Mouse (Mus musculus) hindbrain, embryonic 16.5 days (tissue): ENCODE measurements around the gene Foxp1. TPM values are rescaled to one million over a fixed set of nuclear protein-coding genes. Genes with fewer than 3 reads are reported as not detected.

ENCODE experiments used
- ATAC-seq: fragments of 200-750 bp; cut with Nextera tagmentation; 2 replicates; pipeline ENCODE4 v1.8.0; 2017; ENCODE audit warnings: moderate TSS enrichment, moderate library complexity
- H3K27ac ChIP-seq: fragments of 300-500 bp; sonication (generic); 2 replicates; pipeline ENCODE4 v1.5.1; 2014; ENCODE audit warnings: low read depth, mild to moderate bottlenecking, control low read depth, low read length, moderate library complexity
- H3K27me3 ChIP-seq: fragments of 300-500 bp; sonication (generic); replicated peaks from 2 replicates; pipeline ENCODE4 v1.6.1; 2014; ENCODE audit warnings: low read length; ENCODE audit not compliant: control insufficient read depth, insufficient read depth
- H3K36me3 ChIP-seq: fragments of 300-500 bp; sonication (generic); 2 replicates; pipeline ENCODE4 v1.6.1; 2014; ENCODE audit warnings: mild to moderate bottlenecking, low read length, moderate library complexity, mixed read lengths; ENCODE audit not compliant: control insufficient read depth, insufficient read depth
- H3K4me1 ChIP-seq: fragments of 300-500 bp; sonication (generic); 2 replicates; pipeline ENCODE4 v1.6.1; 2014; ENCODE audit warnings: low read depth, low read length; ENCODE audit not compliant: control insufficient read depth, insufficient read depth
- H3K4me2 ChIP-seq: fragments of 300-500 bp; sonication (generic); 2 replicates; pipeline ENCODE4 v1.6.1; 2014; ENCODE audit warnings: mild to moderate bottlenecking, low read length, control low read depth, moderate library complexity
- H3K4me3 ChIP-seq: fragments of 300-500 bp; sonication (generic); 2 replicates; pipeline ENCODE4 v1.5.1; 2014; ENCODE audit warnings: mild to moderate bottlenecking, low read length, control low read depth, moderate library complexity
- H3K9ac ChIP-seq: fragments of 300-500 bp; sonication (generic); 2 replicates; pipeline ENCODE4 v1.6.1; 2014; ENCODE audit warnings: low read depth, mild to moderate bottlenecking, control low read depth, low read length, moderate library complexity
- H3K9me3 ChIP-seq: fragments of 300-500 bp; sonication (generic); 2 replicates; pipeline ENCODE4 v1.6.1; 2014; ENCODE audit warnings: mild to moderate bottlenecking, low read length, moderate library complexity; ENCODE audit not compliant: control insufficient read depth
- WGBS: fragments of 180-500 bp; shearing (Covaris S2); extraction: QIAGEN DNeasy Blood & Tissue Kit; methylation state at CpG from one replicate; pipeline ENCODE4 v1.1.7; 2014; 5-methylcytosine and 5-hydroxymethylcytosine counted together
- polyA plus RNA-seq: library from polyadenylated mRNA; unstranded; fragments of >200 nt; fragmentation: Nextera tagmentation; extraction: Ambion mirVana; gene quantifications from 2 replicates; pipeline ENCODE4 v1.2.1, GENCODE M21; 2015

The Foxp1 gene
- polyA plus RNA-seq, 1 experiment from 2014 or later = 47.8 TPM

DNA sequence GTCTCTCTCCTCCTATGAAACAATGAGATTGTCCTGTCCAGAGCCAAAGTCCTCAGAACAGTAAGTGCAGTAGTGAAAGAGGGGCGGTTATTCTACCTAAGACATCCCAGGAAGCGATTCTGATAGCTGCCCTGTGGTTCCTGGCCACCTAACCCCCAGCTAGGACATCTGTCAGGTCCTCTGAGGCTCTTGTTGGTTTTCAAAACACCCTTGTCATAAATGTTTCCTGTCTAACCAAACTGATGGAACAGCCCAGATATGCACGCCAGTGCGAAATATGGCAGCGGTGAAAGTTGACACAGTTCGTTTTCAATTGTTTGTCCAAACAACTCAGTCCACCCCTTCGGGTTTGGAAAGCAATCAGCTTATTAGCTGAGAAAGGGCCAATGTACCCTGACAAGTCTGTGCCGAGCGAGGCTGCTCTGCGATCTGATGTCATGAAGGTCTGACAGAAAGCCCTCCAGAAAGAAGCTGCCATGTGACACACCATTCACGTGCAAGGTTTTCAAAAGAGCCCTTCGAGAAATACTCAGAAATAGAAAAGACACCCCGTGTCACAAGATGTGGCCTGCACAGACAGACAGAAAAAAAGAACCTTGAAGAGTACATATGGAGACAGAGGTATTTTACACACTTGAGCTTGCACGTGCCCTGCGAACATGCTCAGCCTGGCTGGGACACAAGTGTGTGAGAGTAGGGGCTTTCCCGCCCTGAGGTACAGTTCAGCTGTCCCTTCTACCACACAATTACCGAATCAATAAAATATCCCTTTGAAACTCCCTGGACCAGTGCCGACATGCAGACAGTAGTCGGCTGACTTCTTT lies 147.9 kb downstream of the Foxp1 start:
- Histone ChIP-seq H3K9me3 (no peaks in the 10 kb centered on the region), H3K4me3 (no peak overlapping the region), H3K9ac (no peak overlapping the region), H3K27me3 (no peaks in the 10 kb centered on the region), H3K36me3 (no peaks in the 10 kb centered on the region), H3K27ac (no peak overlapping the region), H3K4me2 (no peak overlapping the region), H3K4me1 (peaks cover 14% of the 10 kb centered on the region)
- ATAC-seq = no peak
- 67% methylated on average over 19 of the region's 19 CpGs for WGBS

DNA sequence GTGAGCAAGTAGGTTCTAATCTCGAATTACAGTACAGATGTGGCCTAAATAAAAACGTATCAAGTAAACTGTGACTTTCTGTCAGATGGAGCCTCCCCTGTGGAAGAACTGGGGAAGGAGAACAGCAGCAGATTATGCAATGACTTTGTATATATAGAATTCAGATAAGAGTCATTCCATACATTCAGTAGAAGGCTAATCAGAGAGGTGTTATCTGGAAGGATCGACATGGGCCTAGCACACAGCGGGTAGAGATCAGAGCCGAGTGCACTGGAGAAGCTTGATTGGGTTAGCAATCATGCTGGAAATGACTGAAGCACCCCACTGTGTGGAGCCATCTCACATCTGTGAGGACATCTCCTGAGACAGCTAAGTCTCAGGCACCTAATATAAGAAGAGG lies 150.1 kb downstream of the Foxp1 start:
- Histone ChIP-seq H3K36me3 (no peaks in the 10 kb centered on the region), H3K4me2 (no peak overlapping the region), H3K27me3 (no peaks in the 10 kb centered on the region), H3K27ac (no peak overlapping the region), H3K4me3 (no peak overlapping the region), H3K4me1 (peaks cover 11% of the 10 kb centered on the region), H3K9me3 (no peaks in the 10 kb centered on the region), H3K9ac (no peak overlapping the region)
- no peak for ATAC-seq
- WGBS = 79% methylated on average over 5 of the region's 5 CpGs

GRCm38 (mm10) chr6:99372016-99372415 lies 150.5 kb downstream of the Foxp1 start:
- ATAC-seq = no peak
- WGBS = 81% methylated on average over 6 of the region's 6 CpGs

DNA sequence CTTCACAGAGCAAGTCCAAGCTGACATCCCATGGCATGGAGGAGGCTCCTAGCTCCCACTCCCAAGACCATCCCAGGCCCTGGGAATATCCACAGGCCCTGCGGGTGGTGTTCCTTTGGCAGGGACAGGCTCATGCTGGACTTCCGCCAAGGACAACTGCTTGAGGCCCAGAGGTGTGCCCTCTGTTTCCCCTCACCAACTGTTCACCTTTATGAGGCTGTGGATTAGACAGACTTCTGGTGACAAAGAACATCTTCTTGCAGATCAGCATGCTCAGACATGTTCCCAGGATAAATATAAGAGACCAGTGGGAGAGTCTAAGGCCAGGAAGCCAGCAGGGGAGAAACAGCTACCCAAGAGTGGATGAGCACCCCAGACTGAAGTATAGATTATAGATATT lies 152.6 kb downstream of the Foxp1 start:
- Histone ChIP-seq H3K9me3 (no peaks in the 10 kb centered on the region), H3K9ac (no peak overlapping the region), H3K27me3 (no peaks in the 10 kb centered on the region), H3K4me2 (no peak overlapping the region), H3K27ac (no peak overlapping the region), H3K36me3 (no peaks in the 10 kb centered on the region), H3K4me3 (no peak overlapping the region), H3K4me1 (no peaks in the 10 kb centered on the region; the same call in 1 of the 2 replicates)
- 88% methylated on average over 2 of the region's 2 CpGs for WGBS
- no peak for ATAC-seq

More at GRCm38 (mm10) chr6:99372016-99372415, 150.5 kb downstream of the Foxp1 start:
- Histone ChIP-seq H3K9ac (no peak overlapping the region), H3K27me3 (no peaks in the 10 kb centered on the region), H3K4me2 (no peak overlapping the region), H3K4me1 (peaks cover 7% of the 10 kb centered on the region), H3K27ac (no peak overlapping the region), H3K4me3 (no peak overlapping the region), H3K36me3 (no peaks in the 10 kb centered on the region), H3K9me3 (no peaks in the 10 kb centered on the region)

DNA sequence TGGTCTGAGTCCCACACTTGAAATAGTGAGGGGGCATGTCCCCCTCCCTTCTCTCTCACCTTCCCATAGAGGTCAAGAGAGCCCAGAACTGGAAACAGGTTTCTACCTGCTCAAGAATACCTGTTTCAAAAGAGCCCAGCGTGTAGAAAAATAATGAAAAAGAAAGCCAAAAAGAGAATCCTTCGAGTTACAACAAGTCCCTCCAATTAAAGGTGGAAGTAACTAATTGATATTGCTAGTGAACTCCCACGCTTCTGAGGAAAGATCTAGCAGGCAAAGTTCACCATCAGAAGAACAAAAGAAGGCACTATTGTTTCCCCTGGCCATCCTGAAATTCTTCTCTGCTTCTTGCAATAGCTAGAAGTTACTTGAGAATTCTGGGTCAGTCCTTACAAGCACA lies 153.4 kb downstream of the Foxp1 start:
- ATAC-seq = no peak

DNA sequence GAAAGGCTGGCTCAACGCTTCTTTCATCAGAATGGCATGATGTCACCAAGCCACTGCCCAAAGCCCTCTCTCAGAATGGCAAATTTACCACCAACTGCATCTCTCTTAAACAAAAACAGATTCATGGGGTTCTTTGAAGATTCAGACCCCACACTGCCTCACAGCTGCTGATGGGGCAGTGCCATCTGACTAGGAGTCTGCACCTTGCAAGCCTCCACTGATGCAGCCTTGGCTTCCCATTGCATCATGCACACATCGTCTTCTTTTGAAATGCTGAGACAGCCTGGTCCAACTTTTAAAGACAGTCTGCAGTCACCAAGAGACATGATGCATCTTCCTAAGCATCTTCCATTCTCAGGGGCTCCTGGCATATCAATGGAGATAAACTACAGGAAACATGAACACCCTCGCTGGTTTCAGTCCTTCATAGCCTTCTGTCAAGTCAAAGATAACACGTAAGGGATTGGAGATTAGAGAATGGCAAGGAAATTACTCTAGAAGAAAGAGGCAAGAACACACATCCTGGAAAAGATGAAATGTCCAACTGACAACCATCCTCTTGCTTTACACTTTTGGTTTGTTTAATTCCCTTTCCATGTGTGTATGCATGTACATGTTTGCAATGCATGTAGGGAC lies 154.3 kb downstream of the Foxp1 start:
- no peak overlapping the region for H3K27ac ChIP-seq
- H3K9ac ChIP-seq = no peak overlapping the region
- H3K9me3 ChIP-seq = no peaks in the 10 kb centered on the region
- H3K4me3 ChIP-seq = no peak overlapping the region
- no peaks in the 10 kb centered on the region for H3K36me3 ChIP-seq
- no peaks in the 10 kb centered on the region for H3K27me3 ChIP-seq
- H3K4me1 ChIP-seq = no peaks in the 10 kb centered on the region
- H3K4me2 ChIP-seq = no peak overlapping the region
- 87% methylated on average over 4 of the region's 4 CpGs for WGBS
- ATAC-seq = no peak

More for the DNA sequence above, 153.4 kb downstream of the Foxp1 start:
- no peaks in the 10 kb centered on the region for H3K27me3 ChIP-seq
- no peak overlapping the region for H3K9ac ChIP-seq
- H3K27ac ChIP-seq = no peak overlapping the region
- H3K4me1 ChIP-seq = no peaks in the 10 kb centered on the region; the same call in 1 of the 2 replicates
- 92% methylated on average over 3 of the region's 3 CpGs for WGBS
- H3K9me3 ChIP-seq = no peaks in the 10 kb centered on the region
- no peaks in the 10 kb centered on the region for H3K36me3 ChIP-seq
- no peak overlapping the region for H3K4me3 ChIP-seq
- no peak overlapping the region for H3K4me2 ChIP-seq

DNA sequence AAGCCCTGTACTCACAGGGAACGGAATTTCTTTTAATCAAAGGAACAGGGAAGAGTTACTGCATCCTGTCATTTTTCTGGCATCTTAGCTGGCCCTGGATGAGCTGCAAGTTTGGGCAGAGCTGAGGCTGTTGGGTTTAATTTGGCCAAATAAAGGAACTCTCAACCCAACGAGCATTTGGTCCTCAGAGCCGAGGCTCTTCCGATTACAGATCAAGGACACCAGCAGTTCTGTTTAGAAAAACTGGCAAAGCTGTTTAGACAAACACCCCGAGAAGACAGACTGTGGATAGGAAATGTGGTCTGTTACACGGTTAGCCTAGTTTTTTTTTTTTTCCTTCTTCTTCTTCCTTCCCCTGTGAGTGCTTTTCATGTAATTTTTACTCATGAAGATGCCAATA lies 158.0 kb downstream of the Foxp1 start:
- Histone ChIP-seq H3K27ac (no peak overlapping the region), H3K36me3 (no peaks in the 10 kb centered on the region), H3K9ac (no peak overlapping the region), H3K27me3 (no peaks in the 10 kb centered on the region), H3K4me2 (no peak overlapping the region), H3K4me1 (no peaks in the 10 kb centered on the region), H3K4me3 (no peak overlapping the region), H3K9me3 (no peaks in the 10 kb centered on the region)
- 67% methylated on average over 6 of the region's 6 CpGs for WGBS
- ATAC-seq = no peak

DNA sequence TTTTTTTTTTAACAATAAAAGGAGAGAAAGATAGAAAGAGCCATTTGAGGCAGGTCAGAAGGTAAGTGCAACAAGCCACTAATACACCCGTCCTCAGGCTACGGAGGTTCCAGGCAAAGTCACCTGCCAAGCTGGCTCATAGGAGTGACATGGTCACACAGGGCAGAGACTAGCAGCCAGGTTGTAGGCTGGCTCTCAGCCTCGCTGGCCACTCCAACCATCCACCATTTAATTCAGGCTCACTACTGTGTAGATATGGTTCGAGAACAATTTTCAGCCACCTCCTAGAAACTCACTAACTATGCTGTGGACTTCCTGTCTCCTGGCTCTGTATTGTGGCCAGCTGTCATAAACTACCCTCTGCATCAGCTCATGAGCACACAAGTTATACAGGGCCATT lies 161.9 kb downstream of the Foxp1 start:
- Histone ChIP-seq H3K27me3 (no peaks in the 10 kb centered on the region), H3K27ac (no peak overlapping the region), H3K9me3 (no peaks in the 10 kb centered on the region), H3K4me2 (no peak overlapping the region), H3K4me3 (no peak overlapping the region), H3K36me3 (no peaks in the 10 kb centered on the region), H3K9ac (no peak overlapping the region), H3K4me1 (no peaks in the 10 kb centered on the region)
- ATAC-seq = no peak
- 90% methylated on average over 4 of the region's 4 CpGs for WGBS

- Histone ChIP-seq H3K4me2 (no peak overlapping the region), H3K27me3 (no peaks in the 10 kb centered on the region), H3K9me3 (no peaks in the 10 kb centered on the region), H3K4me1 (no peaks in the 10 kb centered on the region), H3K36me3 (no peaks in the 10 kb centered on the region), H3K27ac (no peak overlapping the region), H3K9ac (no peak overlapping the region), H3K4me3 (no peak overlapping the region)
- ATAC-seq = no peak
- WGBS = 82% methylated on average over 6 of the region's 6 CpGs
Measured at GRCm38 (mm10) chr6:99359765-99360499, 162.6 kb downstream of the Foxp1 start.
